ENCODE assay signal across 22 mouse cellular contexts in the genomic region with DNA sequence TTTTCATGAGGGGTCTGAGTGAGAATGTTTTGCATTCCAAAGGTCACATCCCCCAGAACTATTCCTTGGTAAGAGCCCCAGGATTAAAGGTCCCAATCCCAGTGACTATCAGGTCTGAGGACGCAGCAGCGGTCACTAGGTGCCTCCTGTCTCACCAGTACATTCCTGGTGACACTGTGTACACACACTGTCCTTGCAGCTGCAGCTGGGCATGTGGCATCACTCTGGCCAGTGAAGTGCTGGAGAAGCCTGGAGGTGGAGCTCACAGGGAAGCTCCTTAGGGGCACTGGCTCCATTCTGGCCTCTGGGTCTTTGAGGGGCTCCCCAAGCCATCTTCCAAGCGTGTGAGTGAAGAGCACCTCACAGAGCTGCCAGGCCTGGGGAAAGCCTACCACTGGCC.
A peak's percentile ranks its signal among the peaks of the same experiment; 100 is the strongest.
DNase-seq lines count a peak whose midpoint lies in the region; ATAC-seq and TF ChIP-seq lines count a peak whose summit lies in the region.
"Had no signal": no experiment of that assay in that cellular context is flagged by ENCODE, and none has a peak within 500 bp of the region (broad histone marks: within the 10 kb centered on the region; RNA-seq: fewer than 3 reads in every experiment).

No protein-coding gene starts in this region.

- ATAC-seq in forebrain, embryonic 11.5 days (replicated peaks; ENCODE audit: low FRiP score): no peak
- ATAC-seq in forebrain, postnatal 0 days: no peak
- no peak for ATAC-seq in intestine, embryonic 14.5 days (replicated peaks; ENCODE audit: low FRiP score, low TSS enrichment, low read depth)
- ATAC-seq in intestine, embryonic 16.5 days: no peak
- ATAC-seq: forebrain, embryonic 13.5 days; forebrain, embryonic 15.5 days had no signal

- no peaks in the 10 kb centered on the region for H3K27me3 ChIP-seq in forebrain, embryonic 11.5 days (ENCODE audit: control insufficient read depth, insufficient read depth, low read length)
- no peaks in the 10 kb centered on the region for H3K27me3 ChIP-seq in forebrain, postnatal 0 days (ENCODE audit: insufficient read depth, low read length)
- H3K27me3 ChIP-seq in heart, adult 2 months (ENCODE audit: control insufficient read depth, insufficient read depth, low read length): no peaks in the 10 kb centered on the region
- H3K27me3 ChIP-seq in intestine, embryonic 14.5 days (replicated peaks; ENCODE audit: control insufficient read depth, insufficient read depth, low read length): no peaks in the 10 kb centered on the region
- no peaks in the 10 kb centered on the region for H3K27me3 ChIP-seq in intestine, embryonic 16.5 days (replicated peaks; ENCODE audit: control insufficient read depth, insufficient read depth, low read length)
- H3K27me3 ChIP-seq: embryonic facial prominence, embryonic 13.5 days; embryonic facial prominence, embryonic 15.5 days; forebrain, embryonic 13.5 days; forebrain, embryonic 15.5 days had no signal

- no peaks in the 10 kb centered on the region for H3K4me1 ChIP-seq in forebrain, embryonic 11.5 days (replicated peaks; ENCODE audit: control insufficient read depth, insufficient read depth, low read length)
- no peaks in the 10 kb centered on the region for H3K4me1 ChIP-seq in forebrain, postnatal 0 days (ENCODE audit: insufficient read depth)
- peaks cover 5% of the 10 kb centered on the region for H3K4me1 ChIP-seq in heart, adult 2 months (ENCODE audit: control insufficient read depth, insufficient read depth, low read length)
- no peaks in the 10 kb centered on the region for H3K4me1 ChIP-seq in intestine, embryonic 14.5 days (replicated peaks; ENCODE audit: control insufficient read depth, insufficient read depth, low read length)
- no peaks in the 10 kb centered on the region for H3K4me1 ChIP-seq in intestine, embryonic 16.5 days (ENCODE audit: control insufficient read depth, insufficient read depth, low read length)
- H3K4me1 ChIP-seq: embryonic facial prominence, embryonic 13.5 days; embryonic facial prominence, embryonic 15.5 days; forebrain, embryonic 13.5 days; forebrain, embryonic 15.5 days had no signal

- H3K9me3 ChIP-seq in forebrain, embryonic 11.5 days (ENCODE audit: control insufficient read depth, low read length): no peaks in the 10 kb centered on the region
- H3K9me3 ChIP-seq in forebrain, postnatal 0 days (ENCODE audit: low read length): no peaks in the 10 kb centered on the region
- no peaks in the 10 kb centered on the region for H3K9me3 ChIP-seq in intestine, embryonic 14.5 days (ENCODE audit: control insufficient read depth, low read length)
- H3K9me3 ChIP-seq in intestine, embryonic 16.5 days (ENCODE audit: control insufficient read depth, low read length): no peaks in the 10 kb centered on the region
- H3K9me3 ChIP-seq: embryonic facial prominence, embryonic 13.5 days; embryonic facial prominence, embryonic 15.5 days; forebrain, embryonic 10.5 days; forebrain, embryonic 13.5 days; forebrain, embryonic 15.5 days had no signal

- H3K9ac ChIP-seq in forebrain, embryonic 11.5 days (ENCODE audit: low read length): no peak overlapping the region
- no peak overlapping the region for H3K9ac ChIP-seq in forebrain, postnatal 0 days
- H3K9ac ChIP-seq in heart, adult 2 months (ENCODE audit: low read depth, low read length): no peak overlapping the region
- no peak overlapping the region for H3K9ac ChIP-seq in intestine, embryonic 14.5 days (ENCODE audit: low read length)
- H3K9ac ChIP-seq in intestine, embryonic 16.5 days (ENCODE audit: low read depth, low read length): no peak overlapping the region
- H3K9ac ChIP-seq: embryonic facial prominence, embryonic 13.5 days; embryonic facial prominence, embryonic 15.5 days; forebrain, embryonic 13.5 days; forebrain, embryonic 15.5 days had no signal

- no peak overlapping the region for H3K4me2 ChIP-seq in forebrain, embryonic 11.5 days (ENCODE audit: low read depth, low read length, severe bottlenecking)
- no peak overlapping the region for H3K4me2 ChIP-seq in forebrain, postnatal 0 days (ENCODE audit: low read depth)
- no peak overlapping the region for H3K4me2 ChIP-seq in intestine, embryonic 14.5 days (ENCODE audit: low read length)
- no peak overlapping the region for H3K4me2 ChIP-seq in intestine, embryonic 16.5 days (ENCODE audit: low read depth, low read length)
- H3K4me2 ChIP-seq: embryonic facial prominence, embryonic 13.5 days; embryonic facial prominence, embryonic 15.5 days; forebrain, embryonic 13.5 days; forebrain, embryonic 15.5 days had no signal

- TF ChIP-seq POLR2A in heart, adult 2 months (IDR thresholded peaks at IDR 0.05; ENCODE audit: insufficient read depth, low read depth, low read length): no peak

- 92% methylated on average over 3 of the region's 3 CpGs for WGBS in forebrain, embryonic 11.5 days
- 91% methylated on average over 3 of the region's 3 CpGs for WGBS in forebrain, postnatal 0 days
- 78% methylated on average over 3 of the region's 3 CpGs for WGBS in heart, adult 2 months
- WGBS in intestine, embryonic 14.5 days: 84% methylated on average over 3 of the region's 3 CpGs
- WGBS in intestine, embryonic 16.5 days: 83% methylated on average over 3 of the region's 3 CpGs

- DNase-seq in forebrain, embryonic 11.5 days (ENCODE audit: low spot score): peak; percentile 35
- no peak for DNase-seq in forebrain, postnatal 0 days
- DNase-seq in heart, adult 2 months: no peak
- DNase-seq in heart, postnatal 36 days: no peak
- peak; percentile 43 for DNase-seq in intestine, embryonic 14.5 days (ENCODE audit: low spot score)
- DNase-seq: adrenal gland, adult 2 months; adrenal gland, postnatal 10 days; adrenal gland, postnatal 25 days; cerebellum, adult 11 months; cerebellum, adult 18-20 months; cerebellum, adult 8-10 months; cerebellum, adult 9-11 months; cerebellum, postnatal 14 days; cerebellum, postnatal 36 days; embryo, embryonic 11 days had no signal

- intact Hi-C loops in heart, adult 2 months (cut with DNase I): loop anchor here (2.0 kb wide), 1 partner anchor 13 kb away; no protein-coding TSS in a partner anchor
- intact Hi-C loops in heart, postnatal 36 days (cut with DNase I): no loop called here

- H3K36me3 ChIP-seq in forebrain, embryonic 11.5 days (ENCODE audit: control insufficient read depth, insufficient read depth, low read length): no peaks in the 10 kb centered on the region
- peaks cover 5% of the 10 kb centered on the region; the same call in 1 of the 2 replicates for H3K36me3 ChIP-seq in forebrain, postnatal 0 days (ENCODE audit: insufficient read depth)
- peaks cover 2% of the 10 kb centered on the region for H3K36me3 ChIP-seq in heart, adult 2 months (ENCODE audit: control insufficient read depth, insufficient read depth, low read length)
- no peaks in the 10 kb centered on the region for H3K36me3 ChIP-seq in intestine, embryonic 14.5 days (ENCODE audit: control insufficient read depth, insufficient read depth, low read length)
- H3K36me3 ChIP-seq in intestine, embryonic 16.5 days (ENCODE audit: control insufficient read depth, insufficient read depth, low read length): no peaks in the 10 kb centered on the region
- H3K36me3 ChIP-seq: embryonic facial prominence, embryonic 13.5 days; embryonic facial prominence, embryonic 15.5 days; forebrain, embryonic 10.5 days; forebrain, embryonic 15.5 days had no signal

- H3K27ac ChIP-seq in forebrain, embryonic 11.5 days (ENCODE audit: low read depth, low read length): no peak overlapping the region
- no peak overlapping the region for H3K27ac ChIP-seq in forebrain, postnatal 0 days (ENCODE audit: low read depth, low read length)
- H3K27ac ChIP-seq in heart, adult 2 months: peak overlapping the region; percentile 13
- no peak overlapping the region for H3K27ac ChIP-seq in intestine, embryonic 14.5 days (ENCODE audit: low read depth)
- no peak overlapping the region for H3K27ac ChIP-seq in intestine, embryonic 16.5 days (ENCODE audit: low read length)
- H3K27ac ChIP-seq: embryonic facial prominence, embryonic 13.5 days; embryonic facial prominence, embryonic 15.5 days; forebrain, embryonic 10.5 days; forebrain, embryonic 13.5 days had no signal

- no peak overlapping the region for H3K4me3 ChIP-seq in forebrain, embryonic 11.5 days (ENCODE audit: low read depth, low read length)
- H3K4me3 ChIP-seq in forebrain, postnatal 0 days (ENCODE audit: low read depth, low read length): no peak overlapping the region
- H3K4me3 ChIP-seq in heart, adult 2 months: no peak overlapping the region
- no peak overlapping the region for H3K4me3 ChIP-seq in intestine, embryonic 14.5 days (ENCODE audit: low read depth, low read length)
- H3K4me3 ChIP-seq in intestine, embryonic 16.5 days (ENCODE audit: low read length): no peak overlapping the region
- H3K4me3 ChIP-seq: embryonic facial prominence, embryonic 13.5 days; embryonic facial prominence, embryonic 15.5 days; erythroblast, embryonic 14.5 days; forebrain, embryonic 10.5 days; forebrain, embryonic 13.5 days; forebrain, embryonic 15.5 days had no signal

- peak; percentile 32; the same call in 1 of the 2 replicates for TF ChIP-seq EP300 in heart, adult 2 months (IDR thresholded peaks at IDR 0.05; ENCODE audit: insufficient read depth, low read depth, low read length)

- H3K79me2 ChIP-seq in heart, adult 2 months (replicated peaks; ENCODE audit: control insufficient read depth, insufficient read depth, low read length): no peaks in the 10 kb centered on the region

- no peak for TF ChIP-seq CTCF in forebrain, postnatal 0 days (IDR thresholded peaks at IDR 0.05; ENCODE audit: low read depth)
- no peak for TF ChIP-seq CTCF in heart, adult 2 months (IDR thresholded peaks at IDR 0.05)

Comparison
In these comparisons a context has a peak if more than half of its experiments do, and no peak if none do; other contexts are left out.
1. DNase-seq: peak in forebrain, embryonic 11.5 days (single experiment) and intestine, embryonic 14.5 days (single experiment); none in forebrain, postnatal 0 days (single experiment), heart, adult 2 months (0 of 2) and heart, postnatal 36 days (0 of 2).